Mouse (Mus musculus): ENCODE data around the gene Npas2.

DNA sequence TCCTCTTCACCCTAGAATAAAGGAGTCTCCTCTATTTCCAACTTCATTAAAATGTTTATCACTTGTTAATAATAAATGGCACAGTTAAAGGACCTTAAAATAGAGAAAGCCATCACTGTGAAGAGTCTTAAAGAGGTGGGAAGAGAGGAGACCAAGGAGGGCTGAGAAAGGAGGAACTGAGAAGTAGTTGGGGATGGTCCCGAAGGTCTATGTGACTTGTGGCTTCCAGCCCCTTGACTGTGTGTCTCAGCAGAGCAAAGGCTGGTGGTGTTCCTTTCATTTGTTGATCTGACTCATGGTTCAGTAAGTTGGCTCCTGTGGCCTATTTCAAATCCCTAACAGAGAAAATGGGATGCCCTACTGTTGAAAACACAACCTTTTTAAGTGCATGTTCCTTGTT is 30.5 kb upstream of the Npas2 start:
- TF ChIP-seq POLR2A (IDR thresholded peaks at IDR 0.05; ENCODE audit: low read depth, low read length): no peak
- TF ChIP-seq CTCF (IDR thresholded peaks at IDR 0.05; ENCODE audit: extremely low read depth, insufficient read length, insufficient replicate concordance, low read depth, low read length): no peak
